Mouse (Mus musculus): ENCODE measurements around the gene Gpr146. TPM values are rescaled to one million over a fixed set of nuclear protein-coding genes. Genes with fewer than 3 reads are reported as not detected.

The Gpr146 gene
- polyA plus RNA-seq, 1 experiment from 2014 or later: 1.4 TPM

DNA sequence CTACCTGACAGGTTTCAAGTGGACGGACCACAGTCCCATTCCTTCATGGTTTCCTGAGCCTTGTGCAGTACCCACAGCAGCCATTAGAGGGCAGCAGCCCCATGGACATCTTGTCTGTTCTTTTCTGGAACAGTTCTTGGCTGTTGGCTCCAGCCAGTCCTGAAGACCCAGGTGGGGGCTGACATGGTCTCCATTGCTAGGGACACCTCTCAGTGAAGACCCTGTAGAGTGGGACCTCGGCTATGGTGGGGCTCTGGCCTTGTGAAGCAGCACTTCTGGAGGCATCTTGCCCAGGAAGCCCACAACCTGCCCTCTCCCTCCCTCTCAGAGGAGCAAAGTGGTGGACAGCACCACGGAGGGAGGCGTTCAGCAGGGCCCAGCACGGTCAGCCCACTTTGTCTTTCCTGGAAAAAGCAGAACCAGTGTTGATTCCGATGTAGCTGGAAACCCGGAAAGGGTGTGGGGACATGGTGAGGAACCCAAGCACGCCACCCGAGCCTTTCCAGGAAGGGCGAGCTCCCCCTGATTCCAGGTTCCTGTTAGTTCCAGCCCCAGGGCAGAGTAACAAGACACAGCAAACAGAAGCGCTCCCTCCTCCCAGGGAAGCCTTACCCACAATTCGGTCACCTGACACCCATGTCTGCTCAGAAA lies 13.1 kb upstream of the Gpr146 start:
- peak; percentile 99 for DNase-seq (ENCODE audit: low spot score)
- Histone ChIP-seq H3K4me2 (ENCODE audit: low read length) (peak overlapping the region; percentile 15; the same call in 1 of the 2 replicates), H3K36me3 (ENCODE audit: control insufficient read depth, insufficient read depth, low read length) (peaks cover 7% of the 10 kb centered on the region; the same call in 1 of the 2 replicates), H3K4me1 (replicated peaks; ENCODE audit: control insufficient read depth, insufficient read depth, low read length) (peaks cover 12% of the 10 kb centered on the region), H3K27me3 (replicated peaks; ENCODE audit: control insufficient read depth, insufficient read depth, low read length) (no peaks in the 10 kb centered on the region), H3K27ac (ENCODE audit: low read depth) (no peak overlapping the region; the same call in 1 of the 2 replicates), H3K9ac (ENCODE audit: low read length) (no peak overlapping the region), H3K4me3 (ENCODE audit: low read depth, low read length) (no peak overlapping the region), H3K9me3 (ENCODE audit: control insufficient read depth, low read length) (no peaks in the 10 kb centered on the region)
- peak; percentile 61 for ATAC-seq (replicated peaks; ENCODE audit: low FRiP score, low TSS enrichment, low read depth)
- WGBS: 23% methylated on average over 12 of the region's 12 CpGs

DNA sequence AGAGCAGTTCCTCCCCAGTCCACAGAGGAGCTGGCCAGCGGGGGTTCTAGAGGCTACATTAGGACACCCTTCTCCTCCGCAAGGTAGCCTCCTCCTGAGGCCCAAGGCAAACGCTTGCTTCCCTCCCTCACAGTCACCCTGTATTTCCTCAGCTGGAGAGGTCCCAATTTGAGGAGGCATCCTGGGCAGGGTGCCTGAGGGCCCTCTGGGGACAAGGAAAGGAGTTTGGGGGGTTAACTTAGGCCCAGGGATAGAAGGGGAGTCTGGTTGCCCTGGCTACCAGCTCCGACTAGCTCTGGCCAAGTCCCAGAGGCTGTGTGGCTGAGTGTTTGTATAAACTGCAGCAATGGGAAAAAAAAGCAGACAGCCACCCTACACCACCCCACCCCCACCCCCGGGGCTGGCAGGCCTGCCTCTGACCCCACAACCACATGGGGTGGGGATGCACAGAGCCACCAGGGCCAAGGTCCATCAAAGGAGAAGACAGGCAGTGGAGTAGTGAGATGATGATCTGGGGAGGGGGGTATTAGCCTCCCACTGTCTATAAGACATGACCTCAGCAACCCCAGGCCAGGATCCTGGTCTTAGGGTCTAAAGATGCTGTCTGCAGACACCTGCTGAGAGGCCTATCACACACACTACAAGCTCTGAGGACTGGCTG lies 12.5 kb upstream of the Gpr146 start:
- H3K4me1 ChIP-seq (replicated peaks; ENCODE audit: control insufficient read depth, insufficient read depth, low read length): peaks cover 12% of the 10 kb centered on the region
- peak overlapping the region; percentile 15; the same call in 1 of the 2 replicates for H3K4me2 ChIP-seq (ENCODE audit: low read length)
- H3K9me3 ChIP-seq (ENCODE audit: control insufficient read depth, low read length): no peaks in the 10 kb centered on the region
- no peak overlapping the region; the same call in 1 of the 2 replicates for H3K27ac ChIP-seq (ENCODE audit: low read depth)
- no peak for ATAC-seq (replicated peaks; ENCODE audit: low FRiP score, low TSS enrichment, low read depth)
- no peaks in the 10 kb centered on the region for H3K27me3 ChIP-seq (replicated peaks; ENCODE audit: control insufficient read depth, insufficient read depth, low read length)
- no peak for DNase-seq (ENCODE audit: low spot score)
- H3K4me3 ChIP-seq (ENCODE audit: low read depth, low read length): no peak overlapping the region
- no peak overlapping the region for H3K9ac ChIP-seq (ENCODE audit: low read length)
- WGBS: 25% methylated on average over 5 of the region's 5 CpGs
- peaks cover 7% of the 10 kb centered on the region; the same call in 1 of the 2 replicates for H3K36me3 ChIP-seq (ENCODE audit: control insufficient read depth, insufficient read depth, low read length)

DNA sequence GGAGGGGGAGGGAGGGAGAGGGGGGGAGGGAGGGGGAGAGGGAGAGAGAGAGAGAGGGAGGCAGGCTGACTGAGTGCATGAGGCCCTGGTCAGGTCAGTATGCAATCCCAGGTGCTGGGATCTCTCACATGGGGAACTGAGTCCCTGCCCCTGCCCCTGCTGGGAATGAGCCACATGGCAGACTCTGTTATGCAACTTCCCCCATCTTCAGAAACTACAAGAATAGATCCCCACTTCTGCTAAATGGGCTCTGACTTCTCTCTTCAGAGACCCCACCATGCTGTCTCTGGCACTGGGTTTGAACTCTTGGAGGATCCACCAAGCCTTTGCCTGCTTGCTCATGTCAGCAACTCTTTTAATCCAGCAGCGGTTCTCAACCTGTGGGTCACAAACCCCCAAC lies 11.7 kb upstream of the Gpr146 start:
- 67% methylated on average over 1 of the region's 1 CpGs for WGBS
- H3K36me3 ChIP-seq (ENCODE audit: control insufficient read depth, insufficient read depth, low read length): peaks cover 7% of the 10 kb centered on the region; the same call in 1 of the 2 replicates
- H3K27me3 ChIP-seq (replicated peaks; ENCODE audit: control insufficient read depth, insufficient read depth, low read length): no peaks in the 10 kb centered on the region
- H3K4me1 ChIP-seq (replicated peaks; ENCODE audit: control insufficient read depth, insufficient read depth, low read length): peaks cover 16% of the 10 kb centered on the region
- DNase-seq (ENCODE audit: low spot score): no peak
- H3K9me3 ChIP-seq (ENCODE audit: control insufficient read depth, low read length): no peaks in the 10 kb centered on the region
- H3K9ac ChIP-seq (ENCODE audit: low read length): no peak overlapping the region
- ATAC-seq (replicated peaks; ENCODE audit: low FRiP score, low TSS enrichment, low read depth): no peak
- no peak overlapping the region for H3K4me3 ChIP-seq (ENCODE audit: low read depth, low read length)
- no peak overlapping the region for H3K27ac ChIP-seq (ENCODE audit: low read depth)
- H3K4me2 ChIP-seq (ENCODE audit: low read length): no peak overlapping the region

DNA sequence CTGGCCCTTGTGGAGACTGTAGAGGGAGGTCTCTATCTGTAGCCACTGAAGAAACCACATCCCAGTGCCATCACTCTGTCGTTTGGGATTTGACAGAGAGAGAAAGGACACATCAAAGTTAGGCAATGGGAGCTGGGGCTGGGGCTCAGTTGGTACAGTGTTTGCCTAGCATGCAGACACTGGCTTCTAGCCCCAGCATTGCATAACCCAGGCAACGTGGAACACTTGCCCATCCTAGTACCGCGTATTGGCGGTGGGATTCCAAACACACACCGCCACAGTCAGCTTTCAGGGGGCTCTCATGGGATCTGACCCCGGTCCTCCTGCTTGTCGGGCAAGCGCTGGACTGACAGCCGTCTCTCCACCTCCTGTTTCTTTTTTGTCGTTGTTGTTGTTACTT lies 11.0 kb upstream of the Gpr146 start:
- H3K4me3 ChIP-seq (ENCODE audit: low read depth, low read length): no peak overlapping the region
- no peaks in the 10 kb centered on the region for H3K27me3 ChIP-seq (replicated peaks; ENCODE audit: control insufficient read depth, insufficient read depth, low read length)
- H3K4me1 ChIP-seq (replicated peaks; ENCODE audit: control insufficient read depth, insufficient read depth, low read length): peaks cover 22% of the 10 kb centered on the region
- DNase-seq (ENCODE audit: low spot score) (no peak), ATAC-seq (replicated peaks; ENCODE audit: low FRiP score, low TSS enrichment, low read depth) (no peak)
- H3K4me2 ChIP-seq (ENCODE audit: low read length): no peak overlapping the region
- no peak overlapping the region for H3K9ac ChIP-seq (ENCODE audit: low read length)
- no peaks in the 10 kb centered on the region for H3K9me3 ChIP-seq (ENCODE audit: control insufficient read depth, low read length)
- H3K36me3 ChIP-seq (ENCODE audit: control insufficient read depth, insufficient read depth, low read length): 0 out of 2 replicates have a peak, but pooled peaks cover 7% of the 10 kb centered on the region
- 76% methylated on average over 11 of the region's 11 CpGs for WGBS
- no peak overlapping the region for H3K27ac ChIP-seq (ENCODE audit: low read depth)

DNA sequence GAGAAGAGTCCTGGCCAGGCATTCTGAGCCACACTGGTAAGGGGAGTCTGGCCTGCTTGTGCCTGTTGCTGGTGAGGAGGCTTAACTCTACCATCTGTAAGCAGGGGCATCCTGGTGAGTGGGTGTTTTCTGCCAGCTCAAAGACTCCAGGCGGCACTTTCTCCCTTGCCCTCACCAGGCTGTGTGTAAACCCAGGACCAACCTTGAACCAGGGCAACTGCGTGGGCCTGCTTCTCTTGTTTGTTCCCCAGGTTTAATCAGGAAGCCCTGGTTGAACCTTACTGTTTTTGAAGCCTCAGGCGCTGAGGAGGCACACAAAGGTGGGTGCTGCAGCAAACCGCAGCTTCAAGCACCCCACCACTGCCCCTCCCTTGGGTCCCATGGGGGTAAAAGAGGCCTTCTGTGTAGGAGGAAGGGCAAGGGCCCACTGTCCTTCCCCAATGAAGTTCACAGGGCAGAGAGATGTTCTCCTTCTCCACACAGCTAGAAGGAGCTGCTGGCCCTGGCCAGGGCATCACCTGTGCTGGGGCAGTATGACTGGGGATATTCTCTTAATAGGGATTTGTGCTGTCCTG lies 9.5 kb upstream of the Gpr146 start:
- Histone ChIP-seq H3K36me3 (ENCODE audit: control insufficient read depth, insufficient read depth, low read length) (0 out of 2 replicates have a peak, but pooled peaks cover 4% of the 10 kb centered on the region), H3K9me3 (ENCODE audit: control insufficient read depth, low read length) (no peaks in the 10 kb centered on the region), H3K27me3 (replicated peaks; ENCODE audit: control insufficient read depth, insufficient read depth, low read length) (no peaks in the 10 kb centered on the region), H3K9ac (ENCODE audit: low read length) (no peak overlapping the region), H3K4me2 (ENCODE audit: low read length) (no peak overlapping the region), H3K4me3 (ENCODE audit: low read depth, low read length) (no peak overlapping the region), H3K27ac (ENCODE audit: low read depth) (no peak overlapping the region), H3K4me1 (replicated peaks; ENCODE audit: control insufficient read depth, insufficient read depth, low read length) (peaks cover 28% of the 10 kb centered on the region)
- DNase-seq (ENCODE audit: low spot score): no peak
- 84% methylated on average over 4 of the region's 4 CpGs for WGBS
- ATAC-seq (replicated peaks; ENCODE audit: low FRiP score, low TSS enrichment, low read depth): no peak

DNA sequence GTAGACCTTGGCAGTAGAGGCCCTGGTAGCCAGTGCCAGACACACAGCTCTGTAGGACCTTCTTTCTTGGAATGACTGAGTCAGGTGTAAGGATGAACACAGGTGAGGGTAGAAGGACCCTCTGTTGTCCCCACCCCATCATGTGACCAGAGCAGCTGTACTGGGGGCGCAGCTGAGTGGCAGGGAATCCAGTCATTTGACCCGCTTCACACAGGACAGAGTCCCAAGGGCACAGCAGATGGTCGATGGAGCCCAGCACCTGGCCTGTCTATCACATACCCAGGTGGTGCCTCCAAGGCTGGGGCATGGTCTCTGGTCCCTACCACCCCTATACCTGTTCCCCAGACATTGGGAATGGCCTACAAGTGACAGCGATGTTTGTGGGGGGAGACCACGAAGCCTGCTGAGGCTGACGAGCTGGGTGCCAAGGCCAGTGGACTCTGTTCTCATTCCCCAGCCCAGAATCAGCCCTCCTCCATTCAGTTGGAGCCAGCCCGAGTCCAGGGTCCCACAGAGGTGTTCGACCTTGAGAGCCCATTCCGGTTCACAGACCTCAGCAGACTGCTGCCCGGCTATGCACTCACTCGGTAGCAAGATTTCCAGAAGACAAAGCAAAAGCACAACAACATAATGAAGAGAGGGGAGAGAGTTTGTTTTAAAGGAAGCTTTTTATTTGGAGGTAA lies 8.7 kb upstream of the Gpr146 start:
- Histone ChIP-seq H3K9ac (ENCODE audit: low read length) (no peak overlapping the region), H3K4me2 (ENCODE audit: low read length) (no peak overlapping the region), H3K27ac (ENCODE audit: low read depth) (no peak overlapping the region), H3K4me3 (ENCODE audit: low read depth, low read length) (no peak overlapping the region), H3K9me3 (ENCODE audit: control insufficient read depth, low read length) (no peaks in the 10 kb centered on the region), H3K4me1 (replicated peaks; ENCODE audit: control insufficient read depth, insufficient read depth, low read length) (peaks cover 28% of the 10 kb centered on the region), H3K36me3 (ENCODE audit: control insufficient read depth, insufficient read depth, low read length) (no peaks in the 10 kb centered on the region), H3K27me3 (replicated peaks; ENCODE audit: control insufficient read depth, insufficient read depth, low read length) (no peaks in the 10 kb centered on the region)
- ATAC-seq (replicated peaks; ENCODE audit: low FRiP score, low TSS enrichment, low read depth) (no peak), DNase-seq (ENCODE audit: low spot score) (no peak)
- WGBS: 84% methylated on average over 11 of the region's 11 CpGs

DNA sequence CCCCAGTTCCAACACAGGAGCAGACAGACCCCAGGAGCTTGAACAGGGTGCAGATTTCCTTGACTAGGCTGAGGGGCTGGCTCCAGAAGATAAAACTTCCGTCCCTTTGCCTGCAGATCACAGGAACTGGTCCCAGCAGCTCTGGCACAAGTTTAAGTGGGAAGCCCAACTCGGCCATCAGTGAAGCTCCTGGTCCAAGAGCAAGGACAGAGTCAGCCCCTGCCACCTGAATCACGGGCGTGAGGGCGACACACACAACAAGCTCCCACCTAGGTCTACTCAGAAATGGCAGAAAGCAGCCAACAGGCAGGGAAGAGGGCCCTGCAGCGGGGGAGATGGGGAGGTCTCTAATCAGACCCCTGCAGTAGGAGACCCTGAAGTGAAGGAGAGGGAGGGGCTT lies 7.2 kb upstream of the Gpr146 start:
- 81% methylated on average over 6 of the region's 6 CpGs for WGBS
- Histone ChIP-seq H3K4me2 (ENCODE audit: low read length) (0 out of 2 replicates have a peak overlapping the region, but pooled peaks have one; percentile 94), H3K4me3 (ENCODE audit: low read depth, low read length) (no peak overlapping the region), H3K9me3 (ENCODE audit: control insufficient read depth, low read length) (no peaks in the 10 kb centered on the region), H3K4me1 (replicated peaks; ENCODE audit: control insufficient read depth, insufficient read depth, low read length) (peaks cover 17% of the 10 kb centered on the region), H3K36me3 (ENCODE audit: control insufficient read depth, insufficient read depth, low read length) (no peaks in the 10 kb centered on the region), H3K27me3 (replicated peaks; ENCODE audit: control insufficient read depth, insufficient read depth, low read length) (no peaks in the 10 kb centered on the region), H3K9ac (ENCODE audit: low read length) (no peak overlapping the region), H3K27ac (ENCODE audit: low read depth) (no peak overlapping the region)
- no peak for ATAC-seq (replicated peaks; ENCODE audit: low FRiP score, low TSS enrichment, low read depth)
- no peak for DNase-seq (ENCODE audit: low spot score)

GRCm38 (mm10) chr5:139371118-139371517 lies 6.4 kb upstream of the Gpr146 start:
- ATAC-seq (replicated peaks; ENCODE audit: low FRiP score, low TSS enrichment, low read depth) (no peak), DNase-seq (ENCODE audit: low spot score) (no peak)
- no peak overlapping the region; the same call in 1 of the 2 replicates for H3K27ac ChIP-seq (ENCODE audit: low read depth)
- H3K36me3 ChIP-seq (ENCODE audit: control insufficient read depth, insufficient read depth, low read length): no peaks in the 10 kb centered on the region
- peak overlapping the region; percentile 94 for H3K4me2 ChIP-seq (ENCODE audit: low read length)
- H3K4me1 ChIP-seq (replicated peaks; ENCODE audit: control insufficient read depth, insufficient read depth, low read length): peaks cover 16% of the 10 kb centered on the region; the same call in 1 of the 2 replicates
- 63% methylated on average over 5 of the region's 5 CpGs for WGBS
- H3K9ac ChIP-seq (ENCODE audit: low read length): peak overlapping the region; percentile 98
- H3K4me3 ChIP-seq (ENCODE audit: low read depth, low read length): peak overlapping the region; percentile 76; the same call in 1 of the 2 replicates
- H3K9me3 ChIP-seq (ENCODE audit: control insufficient read depth, low read length): no peaks in the 10 kb centered on the region
- H3K27me3 ChIP-seq (replicated peaks; ENCODE audit: control insufficient read depth, insufficient read depth, low read length): no peaks in the 10 kb centered on the region
